Mouse (Mus musculus): ENCODE measurements around the gene Vsig1. TPM values are rescaled to one million over a fixed set of nuclear protein-coding genes. Genes with fewer than 3 reads are reported as not detected.

Vsig1 gene
- 0.27 TPM for polyA plus RNA-seq (2014; fragmentation: Illumina TruSeq; extraction: RNeasy Lipid Tissue Mini Kit (QIAGEN cat#74804); ENCODE audit: insufficient read depth, low read depth, low replicate concordance)

GRCm38 (mm10) chrX:140907360-140907759 lies at the start of gene Vsig1:
Gene Vsig1 (plus strand): TSS chrX:140907608.

DNA sequence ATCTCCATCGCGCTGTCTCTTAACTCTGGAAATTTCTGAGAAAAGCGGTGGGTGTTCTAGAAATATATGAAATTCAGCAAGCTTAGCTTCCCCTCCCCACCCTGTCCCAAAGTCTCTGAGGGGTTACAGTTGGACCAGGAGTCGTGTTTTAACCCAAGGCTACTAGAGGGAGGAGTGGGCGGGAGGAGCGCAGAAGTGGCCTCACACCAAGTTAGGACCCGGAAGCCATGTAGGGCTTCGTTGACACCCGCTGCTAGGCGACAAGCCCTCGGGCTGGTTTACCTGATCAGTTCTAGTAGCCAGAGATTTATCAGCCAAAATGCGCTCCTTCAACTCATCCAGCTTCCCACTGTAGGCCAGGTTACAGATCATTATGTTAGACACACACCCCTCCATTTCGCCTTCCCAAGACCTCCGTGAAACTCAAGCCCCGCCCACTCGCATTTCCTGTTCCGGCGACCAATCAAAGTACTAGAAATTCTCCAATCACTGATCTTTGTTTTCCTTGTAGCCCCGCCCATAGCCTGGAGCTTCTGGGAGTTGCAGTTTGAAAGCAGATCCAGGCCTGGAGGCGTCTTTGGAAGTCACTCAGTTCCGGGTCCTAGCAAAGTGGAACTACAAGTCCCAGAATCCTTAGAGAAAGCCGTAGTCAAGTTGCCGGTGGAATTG lies 49.0 kb downstream of the Vsig1 start, which contains the start of the genes Psmd10 and Atg4a:
TSS of gene Psmd10 (minus strand) at position 457 of the 669 bp plus-strand sequence.
TSS of gene Atg4a (plus strand) at position 636 of the 669 bp plus-strand sequence.

Other genes starting within 250 kb of the Vsig1 start
- 12.2 TPM for gene Mid2, start 243.0 kb upstream of the Vsig1 start, polyA plus RNA-seq (2014; fragmentation: Illumina TruSeq; extraction: RNeasy Lipid Tissue Mini Kit (QIAGEN cat#74804); ENCODE audit: insufficient read depth, low read depth, low replicate concordance)
- gene Tex13b, start 94.2 kb upstream of the Vsig1 start, polyA plus RNA-seq (2014; fragmentation: Illumina TruSeq; extraction: RNeasy Lipid Tissue Mini Kit (QIAGEN cat#74804); ENCODE audit: insufficient read depth, low read depth, low replicate concordance): not detected
- 26.4 TPM for gene Psmd10, start 49.1 kb downstream of the Vsig1 start, polyA plus RNA-seq (2014; fragmentation: Illumina TruSeq; extraction: RNeasy Lipid Tissue Mini Kit (QIAGEN cat#74804); ENCODE audit: insufficient read depth, low read depth, low replicate concordance)
- 14.7 TPM for gene Atg4a, start 49.3 kb downstream of the Vsig1 start, polyA plus RNA-seq (2014; fragmentation: Illumina TruSeq; extraction: RNeasy Lipid Tissue Mini Kit (QIAGEN cat#74804); ENCODE audit: insufficient read depth, low read depth, low replicate concordance)